Mouse (Mus musculus): Measurements from ENCODE around the gene Prpf31.

The Prpf31 gene

DNA sequence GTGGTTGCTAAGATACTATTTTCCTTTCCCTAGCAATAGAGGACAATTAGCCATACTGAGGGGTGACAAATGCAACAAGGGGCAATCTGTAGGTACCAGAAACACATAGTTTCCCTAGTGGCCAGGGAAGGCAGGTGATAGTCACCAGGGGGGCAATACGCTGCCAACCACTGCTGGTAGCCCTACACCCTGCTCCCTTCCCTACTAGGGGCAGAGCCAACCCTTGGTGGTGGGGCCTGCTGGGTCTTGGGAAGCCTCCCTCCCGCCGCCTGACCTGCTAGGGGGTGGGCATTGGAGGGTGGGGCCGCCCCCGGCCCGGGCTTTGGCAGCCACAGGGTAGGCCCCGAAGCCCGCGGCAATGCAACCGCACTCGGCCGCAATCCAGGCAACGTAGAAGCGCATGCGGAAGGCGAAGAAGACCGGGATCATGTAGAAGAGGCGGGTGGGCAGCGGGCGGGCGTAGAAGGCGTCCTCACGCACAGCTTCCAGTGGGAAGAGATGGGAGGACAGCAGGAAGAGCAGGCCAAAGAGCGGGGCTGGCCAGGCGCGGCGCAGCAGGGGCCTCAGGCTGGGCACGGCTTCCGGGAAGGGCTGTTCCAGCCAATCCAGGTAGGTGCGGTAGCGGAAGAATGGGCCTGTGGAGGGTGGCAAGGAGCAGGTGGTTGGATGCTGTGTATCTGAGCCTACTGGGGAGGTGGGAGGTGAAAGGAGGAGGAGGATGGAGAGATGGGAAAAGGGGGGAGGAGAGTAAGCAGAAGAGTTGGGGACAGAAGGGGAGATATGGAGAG, 55.8 kb downstream of the Prpf31 start:
- DNase-seq (ENCODE audit: low spot score in 2 of 2) = no peak

DNA sequence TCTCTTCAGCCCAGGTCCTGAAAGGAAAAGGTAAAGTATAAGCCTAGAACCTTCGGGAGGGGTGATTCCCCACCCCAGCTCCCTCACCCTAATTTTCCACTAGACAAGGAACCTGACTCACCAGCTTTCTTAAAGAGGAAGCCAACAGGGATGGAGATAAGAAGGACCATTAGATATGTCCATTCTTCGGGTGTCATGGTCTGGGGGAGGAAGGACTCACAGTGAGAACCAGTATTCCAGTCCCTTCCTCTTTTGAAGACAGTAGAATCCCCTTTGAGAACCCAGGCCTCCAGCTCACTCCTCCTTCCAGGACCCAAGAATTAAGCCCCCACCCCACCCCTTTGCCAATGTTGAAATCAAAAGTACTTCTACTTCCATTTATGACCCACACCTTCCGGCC, 62.1 kb downstream of the Prpf31 start:
- DNase-seq (ENCODE audit: low spot score in 2 of 2) = no peak

All from cerebellum, postnatal 4 days (tissue).